Mouse (Mus musculus) macrophage (primary cell): ENCODE results near the gene Dnal4. TPM values are rescaled to one million over a fixed set of nuclear protein-coding genes. Genes with fewer than 3 reads are reported as not detected.
A peak's percentile ranks its signal among the peaks of the same experiment; 100 is the strongest.

ENCODE experiments used
- H3K27ac ChIP-seq: fragments of 350-480 bp; formaldehyde crosslinking; 2 replicates; pipeline ENCODE4 v1.9.0; 2021
- H3K36me3 ChIP-seq: fragments of 350-480 bp; formaldehyde crosslinking; 2 replicates; pipeline ENCODE4 v1.9.0; 2021; ENCODE audit errors: inconsistent target
- H3K4me3 ChIP-seq: fragments of 350-480 bp; formaldehyde crosslinking; 2 replicates; pipeline ENCODE4 v1.9.0; 2021; ENCODE audit errors: inconsistent target
- H3K79me2 ChIP-seq: fragments of 350-480 bp; formaldehyde crosslinking; 2 replicates; pipeline ENCODE4 v1.9.0; 2021; ENCODE audit errors: inconsistent target
- WGBS: methylation state at CpG from one replicate; pipeline ENCODE4 v1.1.7; 2026; ENCODE audit warnings: inconsistent platforms; ENCODE audit not compliant: missing documents; 5-methylcytosine and 5-hydroxymethylcytosine counted together
- polyA plus RNA-seq: library from polyadenylated mRNA; stranded (reverse); fragments of 250-400 nt; gene quantifications from 3 replicates; pipeline ENCODE4 v1.2.4, GENCODE M21; 2018; ENCODE audit warnings: inconsistent platforms

Dnal4 gene
- polyA plus RNA-seq, 1 experiment from 2014 or later: 17.3 TPM

DNA sequence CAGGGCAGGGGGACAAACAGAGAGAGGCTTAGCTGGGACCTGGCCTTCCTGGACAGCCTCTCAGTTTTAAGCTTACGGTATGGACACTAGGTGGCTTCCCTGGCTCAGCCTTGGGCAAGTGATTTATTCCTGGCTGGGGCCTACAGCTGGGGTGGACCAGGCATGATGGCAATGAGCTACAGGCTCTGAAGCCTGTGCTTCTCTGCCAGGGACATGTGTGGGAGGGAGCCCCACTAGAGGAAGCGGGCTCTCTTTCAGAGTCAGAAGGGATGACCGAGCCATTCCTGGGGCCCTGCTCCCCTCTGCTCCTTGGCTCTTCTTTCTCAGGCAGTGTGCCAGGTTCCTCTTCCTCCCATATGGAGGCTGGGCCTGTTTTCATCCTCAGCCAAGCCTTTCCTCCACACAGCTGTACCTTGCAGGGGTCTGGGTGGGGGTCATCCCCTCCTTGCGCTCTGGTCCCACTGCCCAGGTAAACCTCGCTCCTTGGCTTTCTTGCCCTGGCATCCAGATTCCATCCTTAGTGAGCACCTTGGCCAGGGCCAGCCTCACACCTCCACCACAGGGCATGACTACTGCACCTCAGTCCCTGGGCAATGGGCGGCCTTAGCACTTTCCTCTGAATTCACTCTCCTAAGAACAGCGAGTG, 13.9 kb downstream of the Dnal4 start:
- Histone ChIP-seq H3K4me3 (no peak overlapping the region), H3K36me3 (peaks cover 6% of the 10 kb centered on the region; the same call in 1 of the 2 replicates), H3K79me2 (peaks cover 6% of the 10 kb centered on the region; the same call in 1 of the 2 replicates), H3K27ac (no peak overlapping the region)
- whole genome bisulfite sequencing: 92% methylated on average over 7 of the region's 7 CpGs

DNA sequence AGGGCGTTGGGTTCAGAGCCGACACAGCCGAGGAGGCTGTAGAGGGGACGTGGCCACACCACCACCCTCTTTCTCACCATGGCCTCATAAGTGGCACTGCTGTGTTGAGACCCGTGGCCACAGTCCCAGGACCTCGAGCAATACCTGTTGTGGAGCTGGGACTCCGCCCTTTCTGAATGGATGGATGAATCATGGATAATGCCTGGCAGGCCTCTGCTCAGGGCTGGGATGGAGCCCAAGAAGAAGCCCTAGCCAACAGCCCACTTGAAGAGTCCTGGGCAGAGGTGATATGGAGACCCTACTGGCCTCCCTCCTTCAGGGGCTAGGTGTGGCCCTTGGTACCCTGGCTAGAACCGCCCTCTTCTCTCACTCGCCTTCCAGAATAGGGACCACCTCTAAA, 14.6 kb downstream of the Dnal4 start:
- Histone ChIP-seq H3K36me3 (peaks cover 6% of the 10 kb centered on the region; the same call in 1 of the 2 replicates), H3K27ac (no peak overlapping the region), H3K4me3 (no peak overlapping the region), H3K79me2 (peaks cover 6% of the 10 kb centered on the region; the same call in 1 of the 2 replicates)
- 96% methylated on average over 9 of the region's 9 CpGs for WGBS

- 91% methylated on average over 6 of the region's 6 CpGs for WGBS
- Histone ChIP-seq H3K79me2 (no peaks in the 10 kb centered on the region), H3K27ac (no peak overlapping the region), H3K36me3 (peaks cover 6% of the 10 kb centered on the region; the same call in 1 of the 2 replicates), H3K4me3 (no peak overlapping the region)
Observed at GRCm38 (mm10) chr15:79760956-79761355, 16.7 kb downstream of the Dnal4 start.

- H3K79me2 ChIP-seq: no peaks in the 10 kb centered on the region
- no peaks in the 10 kb centered on the region for H3K36me3 ChIP-seq
- no peak overlapping the region for H3K27ac ChIP-seq
- H3K4me3 ChIP-seq: no peak overlapping the region
- 68% methylated on average over 3 of the region's 3 CpGs for WGBS
Observed at GRCm38 (mm10) chr15:79757118-79757517, 20.5 kb downstream of the Dnal4 start.

GRCm38 (mm10) chr15:79755977-79756625, 21.5 kb downstream of the Dnal4 start:
- Histone ChIP-seq H3K27ac (no peak overlapping the region), H3K36me3 (no peaks in the 10 kb centered on the region), H3K4me3 (no peak overlapping the region), H3K79me2 (no peaks in the 10 kb centered on the region)
- WGBS: 77% methylated on average over 8 of the region's 8 CpGs

DNA sequence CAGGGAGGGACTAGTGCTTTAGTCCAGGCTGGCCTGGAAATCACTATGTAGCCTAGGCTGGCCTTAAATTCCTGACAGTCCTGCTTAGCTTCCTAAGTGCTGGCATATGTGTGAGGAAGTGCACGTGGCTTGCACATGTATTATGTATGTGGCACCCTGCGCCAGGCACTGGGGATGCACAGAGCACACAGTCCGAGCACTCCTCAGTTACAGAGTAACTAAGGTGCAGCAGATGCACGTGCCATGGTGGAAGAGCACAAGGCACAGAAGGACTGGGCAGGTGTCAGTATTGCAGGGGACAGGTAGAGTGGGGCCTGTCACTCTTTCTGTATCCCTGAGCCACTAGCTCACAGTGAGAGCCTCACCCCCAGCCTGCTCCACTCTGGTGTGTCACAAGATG, 22.5 kb downstream of the Dnal4 start:
- no peaks in the 10 kb centered on the region for H3K36me3 ChIP-seq
- WGBS: 94% methylated on average over 4 of the region's 4 CpGs
- H3K27ac ChIP-seq: no peak overlapping the region
- no peaks in the 10 kb centered on the region for H3K79me2 ChIP-seq
- no peak overlapping the region for H3K4me3 ChIP-seq

DNA sequence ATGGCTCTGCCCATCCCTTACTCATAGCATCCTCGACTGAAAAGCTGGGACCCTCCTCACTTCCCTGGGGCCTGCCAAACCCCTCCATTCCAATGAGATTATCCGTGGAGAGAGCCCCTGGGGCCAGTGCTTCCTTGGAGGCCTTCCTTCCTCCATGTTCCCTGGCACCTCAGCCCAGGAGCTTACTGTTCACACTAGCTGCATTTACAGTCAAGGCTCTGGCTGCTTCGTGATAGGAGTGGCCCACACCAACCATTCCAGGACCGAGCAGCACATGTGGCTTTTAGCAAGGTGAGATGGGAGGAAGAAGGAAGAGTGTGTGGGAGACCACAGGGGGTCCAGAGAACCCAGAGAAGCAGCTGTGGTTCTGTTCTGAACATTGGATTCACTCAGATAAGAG, 23.8 kb downstream of the Dnal4 start:
- Histone ChIP-seq H3K4me3 (no peak overlapping the region), H3K79me2 (no peaks in the 10 kb centered on the region)
- WGBS: 93% methylated on average over 4 of the region's 4 CpGs

GRCm38 (mm10) chr15:79753420-79753752, 24.3 kb downstream of the Dnal4 start:
- WGBS: 100% methylated on average over 1 of the region's 3 CpGs
- H3K79me2 ChIP-seq: no peaks in the 10 kb centered on the region
- H3K36me3 ChIP-seq: no peaks in the 10 kb centered on the region
- no peak overlapping the region for H3K4me3 ChIP-seq
- H3K27ac ChIP-seq: no peak overlapping the region

More for the DNA sequence above, 23.8 kb downstream of the Dnal4 start:
- Histone ChIP-seq H3K27ac (no peak overlapping the region), H3K36me3 (no peaks in the 10 kb centered on the region)

GRCm38 (mm10) chr15:79752742-79753419, 24.8 kb downstream of the Dnal4 start:
- Histone ChIP-seq H3K27ac (no peak overlapping the region), H3K4me3 (no peak overlapping the region), H3K36me3 (no peaks in the 10 kb centered on the region), H3K79me2 (no peaks in the 10 kb centered on the region)
- 29% methylated on average over 11 of the region's 11 CpGs for WGBS

DNA sequence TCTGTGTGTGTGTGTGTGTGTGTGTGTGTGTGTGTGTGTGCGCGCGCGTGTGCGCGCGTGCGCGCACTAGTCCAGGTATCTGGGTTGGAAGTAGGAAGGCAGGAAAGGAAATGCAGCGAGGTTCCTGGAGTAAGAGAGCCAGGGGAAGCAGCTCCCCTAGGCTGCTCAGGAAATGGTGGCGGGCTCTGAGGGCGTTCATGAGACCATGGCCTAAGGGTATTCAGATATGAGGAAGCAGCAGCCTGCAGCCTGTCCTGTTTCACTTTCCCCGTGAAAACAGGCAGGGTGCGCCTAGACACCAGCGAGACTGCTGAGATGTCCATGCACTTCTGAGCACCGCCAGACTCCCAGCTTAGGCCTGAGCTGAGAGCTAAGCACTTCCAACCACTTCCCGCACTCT, 25.9 kb downstream of the Dnal4 start:
- Histone ChIP-seq H3K27ac (peak overlapping the region; percentile 19), H3K79me2 (no peaks in the 10 kb centered on the region), H3K36me3 (no peaks in the 10 kb centered on the region), H3K4me3 (no peak overlapping the region)
- WGBS: 24% methylated on average over 17 of the region's 17 CpGs

GRCm38 (mm10) chr15:79750266-79750665, 27.4 kb downstream of the Dnal4 start:
- WGBS: 89% methylated on average over 8 of the region's 8 CpGs
- no peaks in the 10 kb centered on the region; the same call in 1 of the 2 replicates for H3K36me3 ChIP-seq
- no peak overlapping the region for H3K27ac ChIP-seq
- H3K79me2 ChIP-seq: no peaks in the 10 kb centered on the region
- no peak overlapping the region for H3K4me3 ChIP-seq

DNA sequence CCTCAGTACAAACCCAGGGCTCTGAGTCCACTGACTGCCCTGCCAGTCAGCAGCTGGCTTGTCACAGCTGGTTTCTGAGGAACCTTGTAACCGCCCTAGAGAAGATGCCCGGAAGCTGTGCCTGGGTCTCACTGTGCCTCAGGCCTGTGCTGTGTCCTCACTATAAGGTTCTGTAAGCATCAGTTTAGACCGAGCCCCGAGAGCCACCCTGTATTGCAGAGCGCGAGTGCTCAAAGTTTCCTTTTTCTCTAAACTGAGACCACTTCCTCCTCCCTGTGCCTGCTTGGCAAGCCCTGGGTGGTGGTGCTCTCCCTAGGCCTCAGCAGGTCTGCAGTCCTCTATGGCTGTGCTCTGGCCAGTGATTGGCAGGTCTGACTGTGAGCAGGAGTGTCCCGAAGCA, 28.5 kb downstream of the Dnal4 start:
- no peaks in the 10 kb centered on the region; the same call in 1 of the 2 replicates for H3K36me3 ChIP-seq
- H3K79me2 ChIP-seq: no peaks in the 10 kb centered on the region
- H3K27ac ChIP-seq: no peak overlapping the region
- H3K4me3 ChIP-seq: no peak overlapping the region
- 36% methylated on average over 7 of the region's 7 CpGs for WGBS

DNA sequence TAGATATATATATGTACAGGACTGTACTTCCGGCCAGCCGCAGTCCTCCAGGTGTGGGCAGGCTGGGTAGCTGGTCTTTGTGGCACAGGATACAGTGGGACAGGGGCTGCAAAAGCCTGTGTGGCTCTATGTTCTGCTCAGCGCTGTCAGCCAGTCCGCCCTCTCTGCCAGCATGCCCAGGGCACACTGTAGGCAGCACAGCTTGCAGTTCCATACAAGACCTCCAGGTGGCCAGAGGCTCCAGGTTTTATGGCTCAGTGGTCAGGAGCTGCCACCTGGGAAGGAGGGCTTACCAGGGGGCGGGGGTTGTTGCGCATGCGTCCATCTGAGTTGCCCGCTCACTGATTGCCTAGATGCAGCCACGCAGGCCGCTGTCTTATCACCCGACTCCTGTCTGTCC, 29.7 kb downstream of the Dnal4 start:
- Histone ChIP-seq H3K27ac (no peak overlapping the region), H3K4me3 (no peak overlapping the region), H3K79me2 (no peaks in the 10 kb centered on the region), H3K36me3 (no peaks in the 10 kb centered on the region; the same call in 1 of the 2 replicates)
- WGBS: 93% methylated on average over 11 of the region's 11 CpGs

GRCm38 (mm10) chr15:79745883-79746282, 31.8 kb downstream of the Dnal4 start:
- peaks cover 9% of the 10 kb centered on the region; the same call in 1 of the 2 replicates for H3K79me2 ChIP-seq
- WGBS: 98% methylated on average over 3 of the region's 5 CpGs
- no peaks in the 10 kb centered on the region; the same call in 1 of the 2 replicates for H3K36me3 ChIP-seq
- H3K4me3 ChIP-seq: no peak overlapping the region
- no peak overlapping the region for H3K27ac ChIP-seq

DNA sequence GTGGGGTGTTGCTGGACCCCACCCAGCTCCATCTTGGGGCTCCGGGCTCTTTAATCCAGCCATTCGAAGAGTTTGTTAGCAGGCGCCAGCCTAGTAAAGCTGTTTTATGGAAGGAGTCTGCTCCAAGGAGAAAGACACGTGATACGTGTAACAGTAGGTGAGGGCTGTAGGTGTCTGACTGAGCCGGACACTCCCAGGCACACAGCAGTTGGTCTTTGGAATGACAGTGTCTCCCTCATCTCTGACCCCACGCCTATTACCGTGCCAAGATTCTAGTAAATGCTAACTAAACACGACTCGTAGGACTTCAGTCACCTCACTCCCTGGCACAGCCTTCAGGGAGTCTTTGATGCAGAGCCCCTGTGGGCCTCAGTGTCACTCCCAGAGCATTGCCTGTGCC, 32.3 kb downstream of the Dnal4 start:
- no peak overlapping the region for H3K27ac ChIP-seq
- no peak overlapping the region for H3K4me3 ChIP-seq
- H3K79me2 ChIP-seq: peaks cover 15% of the 10 kb centered on the region
- H3K36me3 ChIP-seq: no peaks in the 10 kb centered on the region; the same call in 1 of the 2 replicates
- WGBS: 94% methylated on average over 7 of the region's 10 CpGs
